Mouse (Mus musculus): Measurements from ENCODE around the gene Hcn3.

DNA sequence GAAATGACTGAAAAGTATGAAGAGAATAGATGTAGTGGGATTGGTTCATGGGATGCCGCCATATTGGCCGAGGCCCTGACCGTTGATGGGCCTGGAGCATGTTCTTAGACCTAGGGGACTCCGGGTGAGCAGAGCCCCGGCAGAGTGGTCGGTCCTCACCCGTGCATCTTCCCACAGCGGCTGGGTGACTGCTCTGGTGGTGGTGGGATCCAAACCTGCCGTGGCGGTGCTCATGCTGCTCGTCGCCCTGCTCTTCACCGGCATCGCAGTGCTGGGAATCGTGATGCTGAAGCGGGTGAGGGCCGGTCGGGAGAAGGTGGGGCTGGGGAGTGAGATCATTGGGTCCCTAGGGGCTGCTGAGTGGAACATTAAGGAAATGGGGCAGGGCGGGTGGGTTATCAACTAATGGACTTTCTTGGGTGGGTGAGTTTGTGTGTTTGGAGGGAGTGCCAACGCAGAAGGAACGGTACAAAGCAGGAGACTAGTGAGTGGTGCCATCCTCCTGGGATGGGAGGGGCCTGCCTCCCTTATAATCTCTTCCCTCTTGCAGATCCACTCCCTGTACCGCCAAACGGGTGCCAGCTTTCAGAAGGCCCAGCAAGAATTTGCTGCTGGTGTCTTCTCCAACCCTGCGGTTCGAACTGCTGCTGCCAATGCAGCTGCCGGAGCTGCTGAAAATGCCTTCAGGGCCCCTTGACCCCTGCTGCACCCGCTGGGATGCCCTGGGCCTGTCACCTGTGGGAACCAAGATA is 21.9 kb upstream of the Hcn3 start:
- TF ChIP-seq CTCF (IDR thresholded peaks at IDR 0.05; ENCODE audit: extremely low read depth, insufficient read depth, low read length), result no peak
- TF ChIP-seq POLR2A (IDR thresholded peaks at IDR 0.05; ENCODE audit: extremely low read depth, insufficient read depth, low read length), result no peak
